Mouse (Mus musculus) fibroblast of lung, adult 2 months (primary cell): Measurements from ENCODE around the gene Cckbr.
A peak's percentile ranks its signal among the peaks of the same experiment; 100 is the strongest.

Experiments used
- DNase-seq: peaks from one replicate; pipeline ENCODE4 v3.0.0-alpha.2; 2011; ENCODE audit warnings: low read depth

Gene Cckbr

GRCm38 (mm10) chr7:105497881-105498280, 72.3 kb downstream of the Cckbr start:
- DNase-seq, result no peak

DNA sequence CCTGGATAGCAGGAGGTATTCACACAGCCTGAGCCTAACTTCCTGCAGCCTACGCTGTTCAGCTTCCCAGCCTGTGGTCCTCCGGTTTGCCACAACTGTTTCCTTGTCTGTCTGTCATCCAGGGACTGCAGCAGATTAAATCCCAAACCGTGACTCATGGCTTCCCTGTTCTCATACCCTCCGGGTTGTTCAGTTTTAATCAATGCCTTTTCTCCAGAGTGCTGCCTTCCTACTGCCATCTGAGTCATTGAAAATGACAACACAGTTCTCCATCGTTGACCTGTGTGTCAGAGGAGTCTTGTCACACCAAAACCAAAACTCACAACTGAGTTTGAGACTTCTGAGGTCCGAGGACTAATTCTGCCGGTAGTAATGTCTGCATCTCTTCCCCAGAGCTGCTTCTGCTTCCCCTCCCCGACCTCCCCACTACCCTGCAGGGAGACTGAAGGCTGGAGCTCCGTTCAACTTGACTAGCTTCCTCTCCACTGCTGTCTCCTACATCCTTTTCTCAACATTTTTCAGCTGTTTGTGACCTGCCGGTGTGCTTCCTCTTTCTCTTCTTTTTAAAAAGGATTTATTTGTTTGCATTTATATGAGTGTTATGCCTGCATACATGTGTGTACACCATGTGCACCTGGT, 73.4 kb downstream of the Cckbr start:
- peak; percentile 73 for DNase-seq

DNA sequence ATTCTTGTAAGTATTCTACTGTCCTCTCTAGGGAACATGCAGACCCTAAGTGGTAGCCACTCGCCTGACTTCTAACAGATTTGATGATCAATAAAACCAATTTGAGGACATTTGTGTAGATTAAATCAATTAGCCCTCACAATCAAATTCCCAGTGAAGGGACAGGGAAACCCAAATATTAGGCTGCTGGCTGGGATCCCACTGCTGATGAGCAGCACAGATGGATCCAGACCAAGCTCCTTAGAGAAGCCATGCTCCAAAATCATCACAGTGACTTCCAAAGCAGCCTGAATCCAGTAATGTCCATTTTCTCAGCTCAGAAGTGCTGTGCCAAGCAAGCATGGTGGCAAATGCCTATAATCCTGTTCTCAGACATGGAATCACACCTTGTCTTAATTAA, 74.1 kb downstream of the Cckbr start:
- no peak for DNase-seq

DNA sequence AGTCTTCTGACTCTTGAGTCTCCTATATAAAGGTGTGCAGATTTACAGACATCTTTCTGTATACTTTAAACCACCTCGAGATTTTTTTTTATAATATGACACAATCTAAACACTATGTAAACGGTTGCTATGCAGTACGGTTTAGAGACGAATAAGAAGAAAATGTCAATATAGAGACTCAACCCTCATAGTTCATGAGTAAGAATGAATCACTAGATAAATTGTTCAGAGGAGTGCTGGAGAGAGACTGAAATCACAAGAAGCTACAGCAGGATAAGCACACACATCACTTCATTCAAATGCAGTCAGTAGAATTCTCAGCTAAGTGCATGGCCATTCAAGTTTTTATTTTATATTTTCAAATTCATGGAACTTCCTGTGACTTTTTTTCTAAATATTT, 76.5 kb downstream of the Cckbr start:
- DNase-seq, result no peak

DNA sequence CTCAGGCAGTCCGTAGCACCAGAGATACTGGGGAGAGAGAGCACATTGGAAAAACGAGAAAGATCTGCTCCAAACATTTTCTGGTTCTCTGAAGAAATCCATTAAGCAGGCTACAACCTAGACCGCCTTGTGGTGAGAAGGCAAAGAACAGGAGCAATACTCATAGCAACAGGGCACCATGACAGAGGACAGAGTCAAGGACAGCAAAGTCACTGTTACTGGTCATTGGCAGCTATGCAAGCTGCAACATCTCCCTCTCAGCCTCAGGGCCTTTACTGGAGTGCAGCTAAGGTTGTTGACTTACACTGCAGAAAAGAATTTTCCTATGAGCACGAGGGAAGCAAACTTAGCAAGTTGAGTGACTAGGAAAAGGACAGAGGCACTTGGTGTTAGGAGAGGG, 81.7 kb downstream of the Cckbr start:
- DNase-seq, result no peak

DNA sequence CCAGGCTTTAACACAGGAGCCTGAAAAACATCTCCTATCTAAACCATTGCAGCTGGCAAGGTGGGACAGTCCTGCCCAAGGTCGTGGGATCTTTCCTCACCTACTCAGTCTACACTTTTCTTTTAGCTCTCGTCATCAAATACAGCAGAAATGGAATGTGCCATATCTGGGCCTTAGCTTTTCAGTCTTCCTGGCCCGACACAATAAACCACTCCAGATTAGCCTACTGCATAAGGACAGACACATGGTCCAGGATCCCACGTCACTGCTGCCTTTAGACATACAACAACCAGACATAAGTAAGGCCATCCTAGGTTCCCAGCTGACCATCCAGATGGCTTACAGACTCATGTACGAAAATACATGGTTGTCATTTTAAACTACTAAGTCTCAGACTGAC, 84.6 kb downstream of the Cckbr start:
- no peak for DNase-seq

- no peak for DNase-seq
These were observed 88.3 kb downstream of the Cckbr start for GRCm38 (mm10) chr7:105513845-105514291.

GRCm38 (mm10) chr7:105514561-105514960, 89.0 kb downstream of the Cckbr start:
- no peak for DNase-seq

DNA sequence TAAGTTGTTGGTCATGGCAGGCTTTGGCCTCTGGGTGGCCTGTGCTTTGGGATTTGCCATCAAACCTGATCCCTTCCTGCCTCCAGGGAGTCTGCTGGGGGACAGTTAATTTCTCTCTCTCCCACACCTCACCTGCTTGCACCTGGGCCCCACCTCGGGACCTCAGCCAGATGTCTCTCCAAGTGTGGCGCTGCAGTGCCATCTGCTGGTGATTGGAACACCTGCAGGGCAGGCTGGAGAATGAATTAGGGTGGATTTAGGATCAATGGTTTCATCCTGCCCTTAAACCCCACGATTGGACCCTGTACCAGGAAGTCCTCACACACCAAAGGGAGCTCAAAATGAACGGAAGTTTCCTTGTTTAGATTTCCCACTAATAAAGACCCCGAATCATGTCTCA, 89.6 kb downstream of the Cckbr start:
- no peak for DNase-seq

DNA sequence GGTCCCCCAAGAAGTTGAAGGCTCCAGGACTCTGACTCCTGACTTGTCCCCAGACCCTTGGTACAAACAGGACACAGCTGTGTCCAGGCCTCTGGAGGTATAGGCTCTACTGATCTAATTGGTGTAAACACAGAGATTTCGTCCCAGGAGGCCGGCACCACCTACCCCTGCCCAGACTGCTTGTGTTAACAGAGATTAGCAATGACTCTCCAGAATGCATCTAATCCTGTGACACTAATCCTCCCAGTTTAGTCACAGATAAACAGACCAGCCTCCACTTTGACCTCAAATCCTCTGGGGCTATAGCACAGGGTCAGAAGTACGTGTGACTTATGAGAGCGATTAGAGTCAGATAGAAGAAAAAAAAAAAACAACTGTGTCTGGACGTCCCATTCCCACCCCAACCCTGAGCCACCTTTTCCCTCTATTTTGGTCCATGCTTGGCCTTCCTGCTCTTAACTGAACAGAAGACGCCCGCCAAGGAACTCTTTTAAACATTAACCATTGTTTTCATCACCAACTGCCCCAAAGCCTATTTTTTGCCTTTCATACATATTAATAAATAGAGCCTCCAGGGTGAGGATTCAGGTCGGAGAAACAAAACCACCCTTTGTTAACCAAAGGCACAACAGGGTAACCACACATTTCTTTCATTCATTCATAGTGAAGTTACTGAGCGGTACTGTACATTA, 91.3 kb downstream of the Cckbr start:
- no peak for DNase-seq

DNA sequence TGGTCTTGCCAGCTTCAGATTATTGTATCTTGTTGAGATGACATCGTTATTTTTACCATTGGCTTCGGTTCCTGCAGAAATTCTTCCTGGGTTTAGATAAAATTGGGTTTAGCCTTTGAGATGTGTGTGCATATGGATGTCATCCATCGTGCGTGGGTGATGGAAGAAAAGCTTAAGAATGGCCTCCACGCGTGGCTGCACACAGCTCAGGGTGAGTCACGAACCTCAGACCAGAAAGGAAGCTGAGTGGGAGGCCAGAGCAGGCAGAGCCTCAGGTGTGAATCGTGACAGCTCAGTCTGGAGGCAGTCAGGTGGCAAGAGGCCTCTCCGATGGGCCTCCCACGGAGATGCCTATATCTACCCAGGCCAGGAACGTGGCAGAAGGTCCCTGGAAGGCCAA, 93.8 kb downstream of the Cckbr start:
- no peak for DNase-seq

DNA sequence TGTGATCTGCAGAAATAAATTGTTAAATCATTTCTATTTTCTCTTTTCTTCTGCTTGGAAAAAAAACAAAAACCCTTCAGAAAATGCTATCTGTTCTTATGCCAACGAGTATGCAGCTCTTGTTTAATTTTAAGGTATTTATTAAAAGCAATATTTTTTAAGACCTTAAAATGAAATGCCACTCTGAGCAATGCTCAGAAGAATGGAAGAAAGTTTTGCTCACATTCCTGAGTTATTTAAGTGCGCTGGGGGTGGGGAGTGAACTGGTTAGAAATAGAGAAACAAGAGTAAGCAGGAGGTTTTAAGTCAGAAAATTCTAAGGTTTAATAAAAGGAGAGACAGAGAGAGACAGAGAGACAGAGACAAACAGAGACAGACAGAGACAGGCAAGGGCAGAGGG, 94.2 kb downstream of the Cckbr start:
- no peak for DNase-seq

DNA sequence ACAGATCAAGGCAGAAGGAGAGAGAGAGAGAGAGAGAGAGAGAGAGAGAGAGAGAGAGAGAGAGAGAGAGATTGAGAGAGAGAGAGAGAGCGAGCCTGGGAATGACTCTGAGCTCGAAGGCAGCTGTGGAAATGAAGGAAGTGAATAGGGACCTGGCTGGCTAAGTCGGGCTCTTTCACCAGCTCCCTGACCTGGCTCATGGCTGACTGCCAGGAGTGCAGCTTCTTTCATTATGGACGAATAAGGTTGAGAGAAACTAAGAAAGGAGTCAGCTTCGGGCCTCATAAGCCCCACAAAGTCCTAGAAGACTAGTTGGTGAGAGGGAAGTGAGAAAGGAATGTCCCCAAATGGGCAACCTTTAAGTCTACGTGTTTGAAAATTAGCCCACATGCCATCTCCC, 94.7 kb downstream of the Cckbr start:
- DNase-seq, result no peak
